Mouse (Mus musculus) erythroblast, adult 5-6 weeks (primary cell): ENCODE results near the gene Izumo1r. TPM values are rescaled to one million over a fixed set of nuclear protein-coding genes. Genes with fewer than 3 reads are reported as not detected.

ENCODE experiments used
- ATAC-seq: replicated peaks from 2 replicates; pipeline ENCODE4 v1.8.0; 2016; ENCODE audit warnings: moderate number of reproducible peaks, mild to moderate bottlenecking, moderate TSS enrichment, inconsistent platforms; ENCODE audit not compliant: poor library complexity, low FRiP score, severe bottlenecking
- total RNA-seq, 2 experiments: library from RNA; stranded (forward) in 1 of 2; stranded (reverse) in 1 of 2; fragments of 150-400 nt in 1 of 2; fragments of 200-764, 138-1000 nt in 1 of 2; gene quantifications; 2 replicates each; pipeline versions ENCODE4 v1.2.3 to v1.2.4; 2015 to 2017; ENCODE audit warnings: low replicate concordance in 2 of 2

Gene Izumo1r
- total RNA-seq, 2 experiments from 2014 or later = not detected

DNA sequence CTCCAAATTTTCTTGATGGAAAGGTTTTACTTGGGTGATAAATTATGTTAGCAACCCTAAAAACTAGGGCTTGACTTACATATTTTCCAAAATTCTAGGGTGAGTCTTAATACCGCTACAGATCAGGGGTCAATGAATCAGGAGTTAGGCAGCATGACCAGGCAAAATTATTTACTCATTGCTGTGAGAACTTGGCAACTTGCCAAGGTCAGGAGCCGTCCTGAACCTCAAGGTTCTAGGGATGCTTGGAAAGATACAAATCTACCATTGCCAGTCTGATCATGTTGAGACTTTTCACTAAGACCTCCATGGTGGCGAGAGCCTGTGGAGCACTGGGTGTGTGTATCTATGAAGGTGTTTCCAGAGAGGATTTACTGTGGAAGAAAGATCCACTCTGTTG lies 32.2 kb downstream of the Izumo1r start:
- ATAC-seq = no peak

DNA sequence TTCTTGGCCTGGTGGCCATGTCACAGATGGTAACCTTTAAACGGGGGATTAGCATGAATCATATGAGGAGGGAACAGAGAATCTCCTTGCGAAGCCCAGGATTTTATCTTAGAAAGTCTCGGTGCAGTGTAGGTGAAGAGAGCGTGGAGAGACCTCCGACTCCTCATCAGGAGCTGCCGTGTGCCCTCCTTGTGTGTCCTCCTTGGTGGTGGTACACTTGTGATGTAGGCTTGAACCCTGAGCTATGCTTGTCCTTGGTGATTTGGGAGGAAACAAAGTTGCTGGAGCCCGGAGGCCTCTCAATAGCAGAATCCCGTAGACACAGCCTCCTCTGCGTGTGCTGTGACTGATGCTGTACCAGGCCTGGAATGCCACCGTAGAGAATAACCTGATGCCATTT lies 32.9 kb downstream of the Izumo1r start:
- no peak for ATAC-seq

DNA sequence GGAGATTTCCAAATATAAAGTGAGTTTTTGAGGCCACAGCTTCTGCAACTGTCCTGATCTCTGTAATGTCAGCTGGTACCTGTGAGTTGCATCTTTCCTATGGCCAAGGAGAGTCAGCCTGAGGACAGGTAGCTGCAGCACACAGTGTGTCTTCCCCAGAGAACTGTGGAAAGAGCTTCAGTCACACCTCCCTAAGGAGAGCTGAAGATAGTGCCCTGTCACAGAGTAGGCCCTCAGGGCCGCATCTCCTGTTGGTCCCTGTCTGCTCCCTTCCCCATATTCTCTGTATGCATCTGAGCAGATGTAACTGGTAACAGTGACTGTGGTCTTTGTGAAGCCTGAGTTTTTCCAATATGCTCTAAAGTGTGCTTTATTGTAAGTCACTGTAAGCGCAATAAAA lies 33.4 kb downstream of the Izumo1r start:
- ATAC-seq = no peak

DNA sequence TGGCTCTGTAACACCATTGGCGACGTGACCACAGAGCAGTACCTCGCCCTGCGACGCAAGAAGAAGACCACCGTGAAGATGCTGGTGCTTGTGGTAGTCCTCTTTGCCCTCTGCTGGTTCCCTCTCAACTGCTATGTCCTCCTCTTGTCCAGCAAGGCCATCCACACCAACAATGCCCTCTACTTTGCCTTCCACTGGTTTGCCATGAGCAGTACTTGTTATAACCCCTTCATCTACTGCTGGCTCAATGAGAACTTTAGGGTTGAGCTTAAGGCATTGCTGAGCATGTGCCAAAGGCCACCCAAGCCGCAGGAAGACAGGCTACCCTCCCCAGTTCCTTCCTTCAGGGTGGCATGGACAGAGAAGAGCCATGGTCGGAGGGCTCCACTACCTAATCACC lies 35.4 kb downstream of the Izumo1r start:
- no peak for ATAC-seq

DNA sequence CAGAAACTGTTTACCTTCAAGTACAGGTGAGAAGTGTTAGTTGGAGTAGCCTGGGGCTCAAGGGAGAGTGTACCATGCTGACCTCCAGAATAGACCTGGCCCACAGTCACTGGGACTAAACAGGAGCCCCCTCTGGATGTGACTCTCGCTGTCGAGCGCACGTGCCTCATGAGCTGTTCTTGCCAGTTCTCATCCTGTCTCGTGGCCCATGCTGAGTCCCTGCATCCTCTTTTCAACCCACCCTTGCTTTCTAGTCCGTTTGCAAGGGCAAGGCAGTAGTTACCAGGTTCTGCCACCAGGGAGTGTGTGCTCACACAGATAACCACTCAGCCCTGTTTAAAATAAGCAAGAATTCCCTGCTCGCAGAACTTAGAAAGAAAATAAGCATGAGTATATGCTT lies 36.8 kb downstream of the Izumo1r start:
- no peak for ATAC-seq

DNA sequence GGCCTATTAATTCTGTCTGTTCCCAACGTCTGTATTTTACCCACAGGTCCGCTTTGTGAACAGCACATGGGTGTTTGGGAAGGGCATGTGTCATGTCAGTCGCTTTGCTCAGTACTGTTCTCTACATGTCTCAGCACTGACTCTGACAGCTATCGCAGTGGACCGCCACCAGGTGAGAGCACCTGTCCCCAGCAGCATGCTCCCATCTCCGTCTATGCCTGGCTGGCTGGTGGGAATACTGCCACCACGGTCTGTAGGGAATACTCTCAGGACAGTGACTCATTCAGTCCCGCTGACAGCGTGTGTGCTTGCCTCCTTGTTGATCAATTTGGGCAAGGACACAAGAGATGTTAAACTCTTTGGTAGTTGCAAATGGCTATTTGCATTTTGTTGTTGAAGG lies 39.0 kb downstream of the Izumo1r start:
- ATAC-seq = no peak

DNA sequence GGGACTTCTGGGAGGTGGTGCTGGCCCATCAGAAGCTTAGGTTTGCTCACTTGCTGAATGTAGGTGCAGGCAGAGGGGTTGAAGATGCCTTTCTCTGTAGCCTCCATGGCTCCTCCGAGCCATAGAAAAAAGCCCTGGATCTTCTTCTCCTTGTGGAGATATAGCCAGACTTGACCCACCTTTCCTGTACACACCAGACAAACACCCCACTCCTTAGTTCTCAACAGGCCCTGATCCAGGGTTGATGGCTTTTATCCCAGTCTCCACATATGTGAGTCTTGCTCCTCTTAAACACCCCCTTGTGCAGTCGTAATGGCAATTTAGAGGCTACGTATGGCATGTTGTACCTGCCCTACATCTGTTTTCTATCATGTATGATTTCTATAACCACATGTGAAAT lies 40.6 kb downstream of the Izumo1r start:
- ATAC-seq = no peak

DNA sequence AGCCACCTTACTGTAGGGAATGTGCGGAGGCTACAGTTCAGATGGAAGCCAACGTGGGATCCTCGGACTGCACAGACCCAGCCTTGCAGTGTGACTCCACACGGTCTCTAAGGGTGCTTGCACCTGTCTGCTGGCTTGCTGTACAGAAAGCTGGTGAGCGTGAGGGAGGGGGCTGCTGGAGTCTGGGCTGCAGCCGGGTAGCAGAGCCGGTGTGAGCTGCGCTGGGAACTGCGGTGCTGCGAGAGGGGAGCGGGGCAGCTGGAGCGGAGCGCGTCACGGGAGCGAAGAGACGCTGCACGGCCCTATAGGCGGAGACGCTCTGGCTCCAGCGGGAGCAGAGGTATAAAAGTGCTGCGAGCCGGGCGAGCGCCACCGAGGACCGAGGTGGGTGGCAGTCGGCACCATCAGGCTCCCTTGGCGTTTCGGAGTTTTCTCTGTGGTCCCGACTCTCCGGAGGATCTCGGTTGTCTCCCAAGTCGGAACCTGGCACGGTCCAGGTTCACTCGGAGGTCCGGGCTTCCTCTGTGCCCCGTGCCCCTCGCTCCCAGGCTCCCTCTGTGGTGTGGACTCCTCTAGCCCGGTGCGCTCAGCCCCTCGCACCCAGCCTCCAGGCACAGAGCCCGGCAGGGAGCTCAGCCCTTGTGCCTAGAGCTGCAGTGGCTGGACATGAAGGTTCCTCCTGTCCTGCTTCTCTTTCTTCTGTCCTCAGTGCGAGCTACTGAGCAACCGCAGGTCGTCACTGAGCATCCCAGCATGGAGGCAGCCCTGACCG lies 43.7 kb downstream of the Izumo1r start, which contains the start of gene Gpr83:
Gpr83 (plus strand) TSS at position 343 of the 772 bp plus-strand sequence.
- no peak for ATAC-seq

DNA sequence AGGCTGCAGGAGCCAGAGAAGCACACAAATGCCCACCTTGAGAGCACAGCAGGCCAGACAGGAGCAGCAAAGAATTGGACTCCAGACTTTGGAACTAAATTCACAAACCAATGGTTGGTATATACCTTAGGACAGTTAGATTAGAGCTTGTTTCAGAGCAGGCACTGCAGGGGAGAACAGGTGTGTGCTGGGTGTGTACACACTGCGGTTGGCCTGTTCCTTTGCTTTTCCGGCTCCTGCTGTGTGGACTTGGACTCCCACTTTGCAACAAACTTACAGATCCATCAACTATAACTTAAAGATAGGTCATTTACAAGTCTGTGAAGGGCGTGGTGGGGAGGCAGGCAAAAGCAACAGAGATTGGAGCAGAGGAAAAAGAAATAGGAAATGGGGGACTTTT lies 45.0 kb downstream of the Izumo1r start:
- ATAC-seq = no peak

DNA sequence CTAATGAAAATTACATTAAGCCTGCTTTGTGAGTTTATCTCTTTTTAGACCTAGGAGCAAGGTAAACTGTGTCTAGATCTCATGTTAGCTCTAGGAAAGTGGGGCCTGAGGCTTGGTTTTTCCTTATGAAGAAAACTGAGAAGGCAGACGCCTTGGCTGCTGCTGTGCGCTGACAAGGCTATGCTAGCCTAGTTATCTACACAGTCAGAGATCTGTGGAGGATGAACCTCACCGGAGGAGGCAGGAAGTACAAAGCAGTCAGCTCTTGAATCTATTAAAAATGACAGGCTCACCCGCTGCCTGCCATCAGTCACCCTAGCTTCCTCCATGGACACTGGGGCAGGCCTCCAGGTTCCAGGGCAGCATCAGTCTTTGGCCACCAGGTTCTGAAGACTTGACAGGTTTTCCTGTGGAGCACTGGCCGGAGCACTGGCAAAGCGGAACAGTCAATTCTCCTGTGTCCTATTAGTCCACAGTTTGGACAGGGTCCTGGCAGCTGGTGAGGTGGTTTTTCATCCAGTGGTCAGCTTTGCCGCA lies 45.5 kb downstream of the Izumo1r start:
- no peak for ATAC-seq

DNA sequence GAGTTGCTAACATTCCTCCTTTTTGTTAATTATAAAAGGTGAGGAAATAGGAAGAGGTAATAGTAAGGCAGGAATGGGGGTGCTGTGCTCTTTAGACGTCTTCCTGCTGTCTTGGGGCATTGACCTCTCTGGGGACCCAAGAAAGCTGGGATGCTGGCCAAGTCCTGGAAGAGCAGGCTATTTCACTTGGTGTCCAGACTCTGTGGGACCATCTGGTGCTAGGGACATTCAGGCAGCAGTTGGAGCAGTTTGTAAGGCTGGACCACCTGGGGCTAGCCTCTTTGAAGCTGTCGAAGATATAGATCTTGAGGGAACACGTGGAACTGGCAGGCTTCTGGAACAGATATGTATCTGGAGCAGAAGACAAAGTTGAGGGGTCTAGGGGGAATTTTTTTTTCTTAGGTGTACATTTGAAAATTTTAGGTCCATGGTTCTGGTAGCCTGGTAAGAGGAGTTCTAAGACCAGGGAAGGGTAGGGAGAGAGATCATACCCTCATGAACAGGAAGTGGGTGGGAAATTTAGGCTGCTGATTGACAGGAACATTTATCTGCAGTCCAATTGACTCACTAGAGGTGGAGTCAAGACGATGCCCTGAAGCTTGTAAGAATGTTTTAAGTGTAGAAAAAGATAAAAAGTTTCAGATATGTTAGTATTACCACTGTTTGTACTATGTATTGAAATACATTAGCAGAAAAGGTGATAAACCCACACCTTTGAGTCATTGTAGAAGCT lies 46.7 kb downstream of the Izumo1r start:
- ATAC-seq = no peak

DNA sequence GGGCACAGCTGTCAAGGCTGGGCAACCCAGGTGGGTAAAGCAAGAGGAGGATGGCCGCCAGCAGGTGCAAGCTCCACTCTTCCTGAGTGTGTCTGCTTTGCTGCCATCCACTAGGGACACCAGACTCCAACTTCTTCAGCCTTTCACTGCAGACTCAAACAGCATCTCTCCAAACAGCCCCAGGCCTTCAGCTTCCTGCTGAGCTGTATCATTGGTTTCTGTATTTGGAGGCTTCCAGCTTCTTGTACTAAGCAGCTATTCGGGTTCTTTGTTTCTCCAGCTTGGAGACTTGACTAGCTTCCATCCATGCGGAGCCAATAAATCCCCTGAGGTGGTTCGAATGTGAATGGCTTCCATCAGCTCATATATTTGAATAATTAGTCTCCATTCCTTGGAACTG lies 49.2 kb downstream of the Izumo1r start:
- ATAC-seq = no peak

DNA sequence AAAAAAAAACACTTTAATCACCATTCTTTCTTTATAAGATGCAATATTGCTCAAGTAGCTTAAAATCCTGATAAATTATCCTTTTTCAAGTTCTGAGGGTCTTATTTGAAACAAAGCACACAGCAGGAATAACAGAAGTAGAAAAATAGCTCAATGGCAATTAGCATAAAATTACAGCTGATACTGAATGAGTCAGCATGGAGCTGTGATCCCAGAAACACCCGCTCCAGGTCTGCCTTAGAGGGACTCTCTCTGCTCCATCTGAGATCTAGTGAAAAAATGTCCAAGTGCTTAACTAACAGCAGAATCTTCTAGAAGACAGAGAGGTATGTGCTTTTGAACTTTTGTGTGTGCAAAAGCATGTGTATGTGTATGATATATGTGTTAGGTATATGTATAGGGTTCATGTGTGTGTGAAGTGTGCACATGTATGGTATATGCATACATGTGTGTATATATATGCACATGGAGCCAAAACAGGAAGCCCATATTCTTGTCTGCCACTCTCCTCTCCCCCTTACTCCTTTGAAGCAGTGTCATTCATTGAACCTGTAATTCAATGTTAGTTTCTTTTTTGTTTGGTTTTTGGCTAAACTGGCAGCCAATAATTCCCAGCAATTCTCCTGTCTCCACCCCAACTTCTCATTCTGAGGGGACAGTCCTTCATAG lies 55.3 kb downstream of the Izumo1r start:
- no peak for ATAC-seq

DNA sequence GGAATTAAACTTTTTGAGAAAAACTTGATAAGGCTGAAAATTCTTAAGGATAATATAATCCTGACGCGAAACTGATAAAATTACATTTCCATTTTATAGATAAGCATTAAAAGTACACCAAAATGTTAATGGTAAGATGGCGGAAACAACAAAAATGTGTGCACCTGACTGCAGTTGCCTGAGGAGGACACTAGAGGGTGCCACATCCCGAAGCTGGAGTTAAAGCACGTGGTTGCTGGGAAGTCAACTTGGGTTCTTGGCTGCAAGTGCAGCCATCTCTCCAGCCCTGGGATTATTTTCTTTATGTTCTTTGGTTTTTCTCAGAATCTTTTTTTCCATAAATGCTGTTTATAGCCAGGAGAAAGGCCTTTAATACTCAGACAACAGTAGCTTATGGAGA lies 57.3 kb downstream of the Izumo1r start:
- ATAC-seq = no peak

DNA sequence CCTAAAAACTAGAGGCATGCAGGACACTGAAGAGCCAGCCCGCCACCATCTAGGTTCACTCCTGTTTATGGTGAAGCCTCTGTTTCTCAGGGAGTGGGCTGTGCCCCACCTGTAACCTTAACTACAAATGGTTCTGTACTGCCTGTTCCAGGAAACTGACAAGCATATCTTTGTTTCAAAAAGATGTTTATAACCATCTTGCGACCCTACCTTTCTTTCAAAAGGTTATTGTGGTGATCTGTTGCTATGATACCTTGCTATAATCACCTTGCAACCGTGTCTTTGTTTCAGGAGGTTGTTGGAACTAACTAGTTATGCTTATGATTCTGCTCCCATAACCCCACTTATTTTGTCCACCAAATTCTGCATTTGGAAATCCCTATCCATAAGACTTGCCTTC lies 59.8 kb downstream of the Izumo1r start:
- no peak for ATAC-seq

DNA sequence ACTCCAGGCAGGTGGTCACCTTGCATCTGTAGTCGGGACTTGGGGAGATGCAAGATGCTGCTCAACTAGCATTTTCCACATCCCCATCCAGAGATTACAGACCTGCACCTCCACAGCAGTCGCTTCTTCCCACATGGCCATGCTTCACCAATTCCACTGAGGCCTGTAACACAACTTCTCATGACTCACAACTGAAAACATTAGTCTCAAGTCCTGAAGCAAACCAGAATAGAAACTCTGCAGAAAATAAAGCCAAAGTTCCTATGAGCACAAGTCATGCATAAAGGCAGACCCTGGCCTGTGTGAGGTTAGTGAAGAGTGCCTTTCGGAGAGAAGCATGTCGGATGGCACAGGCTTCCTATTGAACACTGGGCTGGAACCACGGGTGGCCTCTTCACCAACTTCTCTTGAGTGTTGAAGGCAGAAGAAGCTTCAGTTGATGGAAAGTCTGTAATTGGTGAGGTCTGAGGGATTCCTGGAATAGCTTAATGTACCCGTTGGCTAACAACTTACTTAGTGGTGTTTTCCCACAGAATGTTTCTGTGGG lies 60.4 kb downstream of the Izumo1r start:
- no peak for ATAC-seq

DNA sequence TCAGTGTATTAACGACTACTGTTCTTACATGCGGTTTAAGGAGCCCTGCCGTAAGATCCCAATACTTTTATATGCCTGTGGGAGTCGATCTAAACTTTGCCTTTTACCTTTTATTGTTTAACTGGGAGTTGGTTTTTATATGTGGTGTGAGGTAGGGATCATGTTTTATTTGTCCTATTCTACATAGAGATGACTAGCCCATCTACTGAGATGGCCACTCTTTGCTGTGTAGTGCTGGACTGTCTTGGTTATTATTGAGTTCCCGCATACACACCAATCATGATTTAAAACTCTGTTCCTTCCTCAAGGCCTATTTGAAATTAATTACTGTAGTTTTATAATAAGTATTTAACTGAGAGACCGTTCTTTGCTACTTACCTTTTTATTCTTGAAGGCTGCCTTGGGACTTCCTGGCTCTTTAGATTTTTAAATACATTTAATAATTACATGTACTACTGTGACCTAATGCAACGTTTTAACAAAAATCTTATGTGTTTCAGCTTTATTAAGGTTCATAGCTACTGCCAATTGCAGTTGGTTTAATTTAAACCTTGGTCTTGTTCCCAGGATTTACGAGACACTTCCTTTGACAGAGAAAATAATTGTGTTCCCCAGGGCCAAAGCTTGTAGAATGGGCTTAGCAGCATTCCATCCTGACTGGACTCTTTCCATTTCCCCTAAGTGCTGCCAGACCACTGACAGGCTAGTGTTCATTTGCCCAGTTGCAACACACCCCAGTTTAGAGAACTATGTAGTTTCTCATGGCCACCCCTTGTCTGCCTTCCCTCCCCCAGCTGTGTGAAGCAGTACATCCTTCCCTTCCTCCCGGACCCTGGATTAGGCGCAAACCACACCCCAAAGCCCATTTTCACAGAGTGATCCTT lies 61.6 kb downstream of the Izumo1r start:
- ATAC-seq = no peak

DNA sequence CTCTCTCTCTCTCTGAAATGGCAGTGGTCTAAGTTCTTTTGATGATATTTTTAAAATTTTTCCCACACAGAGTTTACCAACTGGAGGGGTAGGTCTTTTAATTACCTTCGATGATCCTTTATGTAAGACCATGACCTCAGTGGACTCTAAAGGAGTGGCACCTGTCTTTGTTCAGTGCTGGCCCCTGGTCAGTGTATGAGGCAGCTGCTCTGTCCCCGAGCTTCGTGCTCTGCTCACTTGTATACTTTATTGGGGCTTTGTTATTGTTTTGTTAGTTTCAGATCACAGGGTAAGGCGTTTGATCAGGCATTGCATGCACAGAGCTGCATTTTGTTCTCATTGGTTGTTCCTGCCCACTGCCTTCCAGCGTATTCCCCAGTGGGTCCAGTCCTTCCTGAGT lies 63.8 kb downstream of the Izumo1r start:
- no peak for ATAC-seq

DNA sequence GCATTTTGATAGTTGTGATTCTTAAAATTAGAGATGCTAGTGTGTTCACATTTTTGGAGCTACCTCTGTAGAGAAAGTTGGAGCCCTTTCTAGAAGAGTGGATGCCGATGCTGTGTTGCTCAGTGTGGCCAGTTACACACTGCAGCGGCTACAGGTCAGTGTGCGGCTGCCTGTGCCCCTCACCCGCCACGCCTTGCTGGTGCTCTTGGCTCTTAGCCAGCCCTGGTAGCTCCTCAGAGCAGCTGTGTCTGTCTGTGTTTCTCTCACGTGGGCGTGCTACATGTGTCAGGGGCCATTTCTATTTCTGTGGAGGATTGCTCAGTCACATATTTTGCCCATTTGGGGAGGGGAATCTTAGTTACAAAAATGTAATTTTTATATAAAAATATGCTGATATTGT lies 64.2 kb downstream of the Izumo1r start:
- no peak for ATAC-seq
